Mouse (Mus musculus): ENCODE measurements around the gene Ssrp1.

DNA sequence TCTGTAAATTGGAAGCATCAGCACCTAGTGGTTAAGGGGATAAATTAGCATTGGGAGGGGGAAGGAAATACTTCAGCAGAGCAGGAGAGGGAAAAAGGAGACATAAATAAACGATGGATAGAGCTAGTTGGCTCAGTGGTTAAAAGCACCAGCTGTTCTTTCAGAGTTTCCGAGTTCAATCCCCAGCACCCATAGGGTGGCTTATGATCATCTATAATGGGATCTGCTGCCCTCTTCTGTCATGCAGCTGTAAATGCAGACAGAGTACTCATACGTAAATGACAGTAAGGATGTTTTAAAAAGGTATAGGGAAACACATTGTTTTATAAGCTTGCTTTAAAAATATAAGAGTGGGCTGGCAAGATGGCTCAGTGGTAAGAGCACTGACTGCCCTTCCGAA is 29.3 kb upstream of the Ssrp1 start:
- TF ChIP-seq CTCF (IDR thresholded peaks at IDR 0.05; ENCODE audit: borderline replicate concordance, extremely low read depth, insufficient read depth, insufficient read length) = peak; percentile 47; the same call in 1 of the 2 replicates
- no peak for TF ChIP-seq POLR2A (IDR thresholded peaks at IDR 0.05; ENCODE audit: borderline replicate concordance, extremely low read depth, insufficient read depth, insufficient read length, poor library complexity, severe bottlenecking)
